Mouse (Mus musculus) activated CD4-positive, CD25-positive, alpha-beta regulatory T cell, adult 9 weeks (primary cell): ENCODE data around the gene Slamf6. TPM values are rescaled to one million over a fixed set of nuclear protein-coding genes. Genes with fewer than 3 reads are reported as not detected.

Experiments used
- polyA plus RNA-seq: library from polyadenylated mRNA; unstranded; fragments of 100-300 nt; shearing (Covaris generic); gene quantifications from one replicate; pipeline ENCODE4 v1.2.1, GENCODE M21; 2017

Gene Slamf6
- polyA plus RNA-seq = 624 TPM

GRCm38 (mm10) chr1:171917305-171918039, at the start of gene Slamf6:
Slamf6 (plus strand) TSS chr1:171917515.

GRCm38 (mm10) chr1:171895364-171895763, 22.0 kb upstream of the Slamf6 start, which contains the start of gene Gm10521:
Gm10521 (plus strand) TSS chr1:171895664.

Other genes starting within 250 kb of the Slamf6 start
- gene Cd48, start 235.5 kb upstream of the Slamf6 start, polyA plus RNA-seq = 555 TPM
- 102 TPM for gene Slamf1, start 150.4 kb upstream of the Slamf6 start, polyA plus RNA-seq
- 139 TPM for gene Cd84, start 77.8 kb upstream of the Slamf6 start, polyA plus RNA-seq
- gene Gm10521, start 21.9 kb upstream of the Slamf6 start, polyA plus RNA-seq = 0.60 TPM
- 2.4 TPM for gene Vangl2, start 110.9 kb downstream of the Slamf6 start, polyA plus RNA-seq
- not detected for gene Nhlh1, start 140.1 kb downstream of the Slamf6 start, polyA plus RNA-seq
- 274 TPM for gene Copa, start 165.0 kb downstream of the Slamf6 start, polyA plus RNA-seq
- 157 TPM for gene Ncstn, start 165.3 kb downstream of the Slamf6 start, polyA plus RNA-seq
- 58.4 TPM for gene Pex19, start 209.2 kb downstream of the Slamf6 start, polyA plus RNA-seq
- 165 TPM for gene Dcaf8, start 230.6 kb downstream of the Slamf6 start, polyA plus RNA-seq